ENCODE assay signal across 10 mouse cellular contexts in genomic region chr16:33058033-33058432, GRCm38 (mm10). TPM values are rescaled to one million over a fixed set of nuclear protein-coding genes. Genes with fewer than 3 reads are reported as not detected.
DNase-seq lines count a peak whose midpoint lies in the region; ATAC-seq and TF ChIP-seq lines count a peak whose summit lies in the region.
"Had no signal": no experiment of that assay in that cellular context is flagged by ENCODE, and none has a peak within 500 bp of the region (broad histone marks: within the 10 kb centered on the region; RNA-seq: fewer than 3 reads in every experiment).

No protein-coding gene starts in this region.

- TF ChIP-seq POLR2A in CH12.LX (IDR thresholded peaks at IDR 0.05; ENCODE audit: low read depth, low read length) = peak; percentile 38; the same call in 1 of the 2 replicates

- peaks cover 4% of the 10 kb centered on the region for H3K27me3 ChIP-seq in CH12.LX (replicated peaks)
- H3K27me3 ChIP-seq in forebrain, embryonic 16.5 days (replicated peaks; ENCODE audit: control insufficient read depth, insufficient read depth, low read length) = no peaks in the 10 kb centered on the region
- H3K27me3 ChIP-seq in liver, embryonic 16.5 days (ENCODE audit: control insufficient read depth, insufficient read depth, low read depth, low read length) = no peaks in the 10 kb centered on the region

- H3K9me3 ChIP-seq in CH12.LX (replicated peaks; ENCODE audit: low read length) = no peaks in the 10 kb centered on the region
- no peaks in the 10 kb centered on the region for H3K9me3 ChIP-seq in forebrain, embryonic 16.5 days (ENCODE audit: control insufficient read depth, low read length)
- no peaks in the 10 kb centered on the region for H3K9me3 ChIP-seq in liver, embryonic 16.5 days (replicated peaks; ENCODE audit: control insufficient read depth, low read length)

- no peak for TF ChIP-seq RAD21 in CH12.LX (IDR thresholded peaks at IDR 0.05; ENCODE audit: low read depth, low read length)

- peak overlapping the region; percentile 86 for H3K4me2 ChIP-seq in CH12.LX (ENCODE audit: insufficient read depth, low read depth, poor library complexity, severe bottlenecking)
- 0 out of 2 replicates have a peak overlapping the region, but pooled peaks have one; percentile 18 for H3K4me2 ChIP-seq in forebrain, embryonic 16.5 days (ENCODE audit: low read length)
- peak overlapping the region; percentile 88 for H3K4me2 ChIP-seq in liver, embryonic 16.5 days (ENCODE audit: low read depth, low read length)

- in situ Hi-C loops in CH12.LX (cut with MboI; ENCODE audit: low pct_ligation_motif_present, low pct_unique_long_range_greater_than_20kb, low sequenced_read_pairs) = no loop called here

- no peak for ATAC-seq in forebrain, embryonic 16.5 days
- no peak for ATAC-seq in liver, embryonic 16.5 days (ENCODE audit: low read depth)

- DNase-seq in heart, adult 11 months = peak; percentile 77
- no peak for DNase-seq in heart, postnatal 4 days
- no peak for DNase-seq in CH12.LX (ENCODE audit: extremely low read depth)
- DNase-seq in frontal cortex, postnatal 25 days (ENCODE audit: low spot score in 2 of 2) = no peak
- DNase-seq in cerebellum, postnatal 14 days = no peak
- no peak for DNase-seq in adrenal gland, postnatal 10 days
- DNase-seq: cerebellum, adult 11 months; kidney, postnatal 4 days had no signal

- no peak for TF ChIP-seq CTCF in CH12.LX (conservative IDR thresholded peaks at IDR 0.05 in 1 of 2, IDR thresholded peaks at IDR 0.05 in 1 of 2; ENCODE audit: low read depth in 2 of 2, low read length in 2 of 2)

- WGBS in forebrain, embryonic 16.5 days = 91% methylated on average over 16 of the region's 16 CpGs
- 76% methylated on average over 16 of the region's 16 CpGs for WGBS in liver, embryonic 16.5 days (ENCODE audit: insufficient replicate concordance)

- peak overlapping the region; percentile 95 for H3K9ac ChIP-seq in CH12.LX (ENCODE audit: insufficient read depth, low read depth)
- no peak overlapping the region for H3K9ac ChIP-seq in forebrain, embryonic 16.5 days (replicated peaks; ENCODE audit: low read depth, low read length)
- H3K9ac ChIP-seq in liver, embryonic 16.5 days (ENCODE audit: low read depth, low read length) = peak overlapping the region; percentile 47; the same call in 1 of the 2 replicates

- peak overlapping the region; percentile 57 to 97 (median 76) for H3K4me3 ChIP-seq in CH12.LX (replicated peaks in 1 of 3; ENCODE audit: low read depth in 2 of 3, low read length in 2 of 3, poor library complexity in 1 of 3)
- no peak overlapping the region for H3K4me3 ChIP-seq in forebrain, embryonic 16.5 days (replicated peaks; ENCODE audit: low read length)
- peak overlapping the region; percentile 11; the same call in 1 of the 2 replicates for H3K4me3 ChIP-seq in liver, embryonic 16.5 days (ENCODE audit: low read depth, low read length)

- peaks cover 8 to 45% of the 10 kb centered on the region in 2 experiments for H3K4me1 ChIP-seq in CH12.LX (ENCODE audit: control insufficient read depth in 1 of 2, insufficient read depth in 2 of 2)
- H3K4me1 ChIP-seq in forebrain, embryonic 16.5 days (replicated peaks; ENCODE audit: control insufficient read depth, insufficient read depth, low read length) = peaks cover 27% of the 10 kb centered on the region
- peaks cover 31% of the 10 kb centered on the region for H3K4me1 ChIP-seq in liver, embryonic 16.5 days (ENCODE audit: control insufficient read depth, low read depth, low read length)

- no peak for TF ChIP-seq EP300 in CH12.LX (IDR thresholded peaks at IDR 0.05; ENCODE audit: low read length)

- peak overlapping the region; percentile 37 for H3K27ac ChIP-seq in CH12.LX (ENCODE audit: insufficient read depth, low read depth)
- no peak overlapping the region for H3K27ac ChIP-seq in forebrain, embryonic 16.5 days (ENCODE audit: low read length)
- H3K27ac ChIP-seq in liver, embryonic 16.5 days (ENCODE audit: low read length) = no peak overlapping the region

- dilution Hi-C loops in CH12.LX (cut with MboI; ENCODE audit: extremely low pct_ligation_motif_present, extremely low pct_unique_long_range_greater_than_20kb, low sequenced_read_pairs) = no loop called here

- peaks cover 34% of the 10 kb centered on the region for H3K79me2 ChIP-seq in CH12.LX (replicated peaks; ENCODE audit: control insufficient read depth, extremely low read depth, insufficient read depth, poor library complexity, severe bottlenecking)

- H3K36me3 ChIP-seq in CH12.LX (replicated peaks in 1 of 2; ENCODE audit: control insufficient read depth in 1 of 2, insufficient read depth in 1 of 2, low read length in 1 of 2) = peaks cover 28 to 40% of the 10 kb centered on the region in 2 experiments
- peaks cover 25% of the 10 kb centered on the region for H3K36me3 ChIP-seq in forebrain, embryonic 16.5 days (ENCODE audit: control insufficient read depth, insufficient read depth)
- peaks cover 22% of the 10 kb centered on the region for H3K36me3 ChIP-seq in liver, embryonic 16.5 days (ENCODE audit: control insufficient read depth, insufficient read depth)

TF ChIP-seq in CH12.LX, 34 proteins besides CTCF, POLR2A, EP300 and RAD21:
- TF ChIP-seq SIN3A (IDR thresholded peaks at IDR 0.05; ENCODE audit: low read length) = 0 out of 2 replicates have a peak, but pooled peaks have one; percentile 39
- TF ChIP-seq CHD1 (IDR thresholded peaks at IDR 0.05; ENCODE audit: low read depth, low read length) = no peak
- TF ChIP-seq NRF1 (IDR thresholded peaks at IDR 0.05; ENCODE audit: low read depth, low read length) = 0 out of 2 replicates have a peak, but pooled peaks have one; percentile 32
TF ChIP-seq in CH12.LX: peak in this region for 2.

RNA-seq across cellular contexts. Expression of gene Rpl35a, which starts 1.8 kb away (rescaled TPM):
- 100 to 1,000 TPM; 427 to 468 TPM for total RNA-seq in heart, postnatal 4 days (2021)
- total RNA-seq in CH12.LX (2012; rRNA removed) = 3,875 and 4,003 TPM in 2 replicates
- total RNA-seq in CH12.LX (2014; rRNA removed) = 5,433 and 7,521 TPM in 2 replicates
- polyA plus RNA-seq in CH12.LX (2012; ENCODE audit: insufficient read length, low read depth) = 3,182 and 3,281 TPM in 2 replicates
- 455 and 506 TPM in 2 replicates for polyA plus RNA-seq in forebrain, embryonic 16.5 days (2015; fragmentation: Nextera tagmentation; extraction: Ambion mirVana)
- polyA plus RNA-seq in liver, embryonic 16.5 days (2015; fragmentation: Nextera tagmentation; extraction: Ambion mirVana) = 464 and 539 TPM in 2 replicates
- 100 to 1,000 TPM; 635 to 640 TPM for total RNA-seq in adrenal gland, postnatal 10 days (2021)

RNA-seq across cellular contexts. Expression of gene Iqcg, which starts 2.0 kb away (rescaled TPM):
- under 1 TPM; 0.57 to 0.97 TPM for total RNA-seq in heart, postnatal 4 days (2021)
- total RNA-seq in CH12.LX (2012; rRNA removed) = 3.4 and 5.0 TPM in 2 replicates
- 7.3 and 13.0 TPM in 2 replicates for total RNA-seq in CH12.LX (2014; rRNA removed)
- 21.8 and 31.3 TPM in 2 replicates for polyA plus RNA-seq in CH12.LX (2012; ENCODE audit: insufficient read length, low read depth)
- polyA plus RNA-seq in forebrain, embryonic 16.5 days (2015; fragmentation: Nextera tagmentation; extraction: Ambion mirVana) = 3.9 and 4.7 TPM in 2 replicates
- 0.79 and 0.85 TPM in 2 replicates for polyA plus RNA-seq in liver, embryonic 16.5 days (2015; fragmentation: Nextera tagmentation; extraction: Ambion mirVana)
- total RNA-seq in adrenal gland, postnatal 10 days (2021) = 1 to 10 TPM; 2.4 to 3.1 TPM

RNA-seq across cellular contexts. Expression of gene Lmln, which starts 4.3 kb away (rescaled TPM):
- total RNA-seq in heart, postnatal 4 days (2021) = 1 to 10 TPM; 4.1 to 4.8 TPM
- total RNA-seq in CH12.LX (2012; rRNA removed) (3.2 and 3.7 TPM in 2 replicates), CH12.LX (2014; rRNA removed) (1.5 and 1.7 TPM in 2 replicates)
- 2.6 and 3.2 TPM in 2 replicates for polyA plus RNA-seq in CH12.LX (2012; ENCODE audit: insufficient read length, low read depth)
- 3.4 and 4.5 TPM in 2 replicates for polyA plus RNA-seq in forebrain, embryonic 16.5 days (2015; fragmentation: Nextera tagmentation; extraction: Ambion mirVana)
- polyA plus RNA-seq in liver, embryonic 16.5 days (2015; fragmentation: Nextera tagmentation; extraction: Ambion mirVana) = 0.67 and 0.97 TPM in 2 replicates
- 1 to 10 TPM; 5.5 to 9.9 TPM for total RNA-seq in adrenal gland, postnatal 10 days (2021)

Comparison
In these comparisons a context has a peak if more than half of its experiments do, and no peak if none do; other contexts are left out.
1. H3K4me2 ChIP-seq: peak in every context shown above with its lines; median percentile 88 in liver, embryonic 16.5 days; 86 in CH12.LX; 18 in forebrain, embryonic 16.5 days.
2. RNA of gene Rpl35a, which starts 1.8 kb away (total RNA-seq): 3,875 to 7,521 TPM in CH12.LX; 635 to 640 TPM in adrenal gland, postnatal 10 days and 427 to 468 TPM in heart, postnatal 4 days; every median in the first group is over 4 times any median in the second.